Mouse (Mus musculus): Measurements from ENCODE around the gene Dtl. TPM values are rescaled to one million over a fixed set of nuclear protein-coding genes. Genes with fewer than 3 reads are reported as not detected.

Gene Dtl
- polyA plus RNA-seq, 1 experiment from 2014 or later = 6.1 TPM

DNA sequence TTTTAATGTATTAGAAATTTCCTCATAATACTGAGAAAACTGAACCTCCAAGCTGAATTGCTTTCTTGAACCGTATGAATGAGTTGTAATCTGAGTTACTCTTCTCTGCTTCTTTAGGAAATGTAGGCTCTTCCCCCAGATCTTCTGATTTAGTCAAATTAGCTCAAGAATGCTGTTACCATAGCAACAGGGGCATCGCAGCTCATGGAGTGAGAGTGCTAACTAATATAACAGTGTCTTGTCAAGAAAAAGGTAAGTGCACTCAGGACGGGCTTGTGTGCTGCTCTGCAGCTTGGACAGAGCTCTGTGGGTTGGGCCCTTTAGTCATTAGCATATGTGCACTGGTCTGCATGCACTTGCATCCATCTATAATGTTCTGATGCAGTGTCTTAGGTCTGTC is 29.3 kb upstream of the Dtl start:
- ATAC-seq = no peak
- no peak overlapping the region for H3K9ac ChIP-seq (ENCODE audit: low read depth, low read length)
- no peak overlapping the region for H3K27ac ChIP-seq (ENCODE audit: low read depth, low read length)
- H3K27me3 ChIP-seq (replicated peaks; ENCODE audit: control insufficient read depth, insufficient read depth, low read length) = no peaks in the 10 kb centered on the region
- peaks cover 71% of the 10 kb centered on the region for H3K36me3 ChIP-seq (ENCODE audit: control insufficient read depth, insufficient read depth)
- H3K4me2 ChIP-seq (replicated peaks; ENCODE audit: low read depth) = no peak overlapping the region
- H3K4me1 ChIP-seq (replicated peaks; ENCODE audit: control insufficient read depth, insufficient read depth, low read length) = no peaks in the 10 kb centered on the region
- no peaks in the 10 kb centered on the region for H3K9me3 ChIP-seq (ENCODE audit: control insufficient read depth)
- TF ChIP-seq CTCF (IDR thresholded peaks at IDR 0.05; ENCODE audit: low read depth) = no peak
- WGBS = 80% methylated on average over 3 of the region's 3 CpGs
- H3K4me3 ChIP-seq (ENCODE audit: low read depth, low read length) = no peak overlapping the region

DNA sequence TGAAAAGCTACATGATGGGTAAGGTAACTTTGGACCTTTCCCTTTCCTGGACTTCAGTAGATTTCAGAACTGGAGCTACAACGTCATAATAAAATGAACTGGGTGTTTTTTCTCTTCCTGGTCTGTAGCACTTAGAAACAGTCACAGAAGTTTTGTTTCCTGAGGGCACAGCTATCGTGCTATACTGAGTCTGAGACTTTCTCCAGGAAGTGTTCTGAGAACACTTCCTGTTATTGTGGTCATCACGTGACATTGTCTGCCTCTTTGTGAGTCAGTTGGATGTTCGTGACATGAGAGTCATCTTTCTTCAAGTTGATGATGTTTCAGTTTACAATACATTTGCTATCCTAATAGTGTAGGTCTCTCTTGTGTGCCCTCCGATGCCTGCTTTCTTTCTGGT is 23.9 kb upstream of the Dtl start:
- Histone ChIP-seq H3K36me3 (ENCODE audit: control insufficient read depth, insufficient read depth) (peaks cover 53% of the 10 kb centered on the region), H3K9me3 (ENCODE audit: control insufficient read depth) (no peaks in the 10 kb centered on the region), H3K9ac (ENCODE audit: low read depth, low read length) (no peak overlapping the region), H3K27ac (ENCODE audit: low read depth, low read length) (no peak overlapping the region), H3K4me3 (ENCODE audit: low read depth, low read length) (no peak overlapping the region), H3K27me3 (replicated peaks; ENCODE audit: control insufficient read depth, insufficient read depth, low read length) (no peaks in the 10 kb centered on the region), H3K4me1 (replicated peaks; ENCODE audit: control insufficient read depth, insufficient read depth, low read length) (no peaks in the 10 kb centered on the region), H3K4me2 (replicated peaks; ENCODE audit: low read depth) (no peak overlapping the region)
- no peak for TF ChIP-seq CTCF (IDR thresholded peaks at IDR 0.05; ENCODE audit: low read depth)
- WGBS = 69% methylated on average over 5 of the region's 5 CpGs
- ATAC-seq = no peak

- H3K4me2 ChIP-seq (replicated peaks; ENCODE audit: low read depth) = no peak overlapping the region
- peaks cover 59% of the 10 kb centered on the region for H3K36me3 ChIP-seq (ENCODE audit: control insufficient read depth, insufficient read depth)
- WGBS = 95% methylated on average over 8 of the region's 8 CpGs
- no peaks in the 10 kb centered on the region for H3K27me3 ChIP-seq (replicated peaks; ENCODE audit: control insufficient read depth, insufficient read depth, low read length)
- no peak overlapping the region for H3K27ac ChIP-seq (ENCODE audit: low read depth, low read length)
- H3K4me3 ChIP-seq (ENCODE audit: low read depth, low read length) = no peak overlapping the region
- H3K9me3 ChIP-seq (ENCODE audit: control insufficient read depth) = no peaks in the 10 kb centered on the region
- H3K9ac ChIP-seq (ENCODE audit: low read depth, low read length) = no peak overlapping the region
- TF ChIP-seq CTCF (IDR thresholded peaks at IDR 0.05; ENCODE audit: low read depth) = no peak
- no peaks in the 10 kb centered on the region for H3K4me1 ChIP-seq (replicated peaks; ENCODE audit: control insufficient read depth, insufficient read depth, low read length)
- ATAC-seq = no peak
These were observed 20.7 kb upstream of the Dtl start for GRCm38 (mm10) chr1:191596076-191596475.

- Histone ChIP-seq H3K27ac (ENCODE audit: low read depth, low read length) (no peak overlapping the region), H3K9ac (ENCODE audit: low read depth, low read length) (no peak overlapping the region), H3K4me1 (replicated peaks; ENCODE audit: control insufficient read depth, insufficient read depth, low read length) (no peaks in the 10 kb centered on the region), H3K9me3 (ENCODE audit: control insufficient read depth) (no peaks in the 10 kb centered on the region), H3K4me2 (replicated peaks; ENCODE audit: low read depth) (no peak overlapping the region), H3K4me3 (ENCODE audit: low read depth, low read length) (no peak overlapping the region), H3K36me3 (ENCODE audit: control insufficient read depth, insufficient read depth) (peaks cover 59% of the 10 kb centered on the region), H3K27me3 (replicated peaks; ENCODE audit: control insufficient read depth, insufficient read depth, low read length) (no peaks in the 10 kb centered on the region)
- 81% methylated on average over 12 of the region's 12 CpGs for WGBS
- ATAC-seq = no peak
- no peak for TF ChIP-seq CTCF (IDR thresholded peaks at IDR 0.05; ENCODE audit: low read depth)
These were observed 16.8 kb upstream of the Dtl start for GRCm38 (mm10) chr1:191592016-191592720.

DNA sequence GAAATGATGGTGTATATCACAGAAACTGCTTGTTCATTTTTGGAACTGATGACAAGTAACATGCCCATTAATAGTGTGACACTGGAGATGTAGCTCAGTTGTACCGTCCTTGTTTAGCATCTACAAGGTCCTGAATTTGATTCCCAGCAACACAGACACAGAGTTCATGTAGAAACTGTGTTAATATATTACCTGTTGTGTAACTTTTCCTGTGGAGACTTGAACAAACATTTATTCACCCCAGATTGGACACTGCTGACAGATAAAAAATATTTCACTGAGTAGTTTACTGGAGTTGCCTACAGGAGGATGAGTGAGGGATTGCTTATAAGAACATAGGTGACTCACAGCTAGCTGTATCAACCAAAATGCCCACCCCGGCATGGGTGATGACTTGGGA is 13.4 kb upstream of the Dtl start:
- WGBS = 98% methylated on average over 2 of the region's 2 CpGs
- Histone ChIP-seq H3K9ac (ENCODE audit: low read depth, low read length) (no peak overlapping the region), H3K9me3 (ENCODE audit: control insufficient read depth) (no peaks in the 10 kb centered on the region), H3K4me1 (replicated peaks; ENCODE audit: control insufficient read depth, insufficient read depth, low read length) (no peaks in the 10 kb centered on the region), H3K4me3 (ENCODE audit: low read depth, low read length) (no peak overlapping the region), H3K4me2 (replicated peaks; ENCODE audit: low read depth) (no peak overlapping the region), H3K36me3 (ENCODE audit: control insufficient read depth, insufficient read depth) (peaks cover 52% of the 10 kb centered on the region), H3K27me3 (replicated peaks; ENCODE audit: control insufficient read depth, insufficient read depth, low read length) (no peaks in the 10 kb centered on the region), H3K27ac (ENCODE audit: low read depth, low read length) (no peak overlapping the region)
- ATAC-seq = no peak
- no peak for TF ChIP-seq CTCF (IDR thresholded peaks at IDR 0.05; ENCODE audit: low read depth)

DNA sequence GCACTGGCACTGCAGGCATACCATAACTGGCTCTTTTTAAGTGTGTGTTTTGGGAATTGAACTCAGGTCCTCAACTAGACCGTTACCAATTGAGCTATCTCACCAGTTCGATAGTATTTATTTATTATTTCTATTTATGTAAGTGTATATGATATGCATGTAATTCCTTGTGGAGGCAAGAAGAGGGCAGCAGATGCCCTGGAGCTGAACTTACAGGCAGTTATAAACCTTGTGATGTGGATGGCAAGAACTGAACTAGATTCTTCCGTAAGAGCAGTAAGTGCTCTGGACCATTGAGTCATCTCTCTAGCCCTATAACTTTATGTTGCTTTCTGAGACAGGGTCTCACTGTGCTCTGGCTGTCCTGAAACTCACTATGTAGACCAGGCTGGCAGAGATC is 11.7 kb upstream of the Dtl start:
- no peak overlapping the region for H3K4me2 ChIP-seq (replicated peaks; ENCODE audit: low read depth)
- 92% methylated on average over 3 of the region's 3 CpGs for WGBS
- H3K36me3 ChIP-seq (ENCODE audit: control insufficient read depth, insufficient read depth) = peaks cover 50% of the 10 kb centered on the region
- no peak overlapping the region for H3K4me3 ChIP-seq (ENCODE audit: low read depth, low read length)
- H3K4me1 ChIP-seq (replicated peaks; ENCODE audit: control insufficient read depth, insufficient read depth, low read length) = no peaks in the 10 kb centered on the region
- no peaks in the 10 kb centered on the region for H3K27me3 ChIP-seq (replicated peaks; ENCODE audit: control insufficient read depth, insufficient read depth, low read length)
- no peaks in the 10 kb centered on the region for H3K9me3 ChIP-seq (ENCODE audit: control insufficient read depth)
- peak; percentile 65 for TF ChIP-seq CTCF (IDR thresholded peaks at IDR 0.05; ENCODE audit: low read depth)
- no peak overlapping the region for H3K27ac ChIP-seq (ENCODE audit: low read depth, low read length)
- no peak for ATAC-seq
- no peak overlapping the region for H3K9ac ChIP-seq (ENCODE audit: low read depth, low read length)
